19 mouse cellular contexts compared by ENCODE assay signal in genomic region chr8:64582887-64583286, GRCm38 (mm10).
A peak's percentile ranks its signal among the peaks of the same experiment; 100 is the strongest.
DNase-seq lines count a peak whose midpoint lies in the region; ATAC-seq and TF ChIP-seq lines count a peak whose summit lies in the region.
"Had no signal": no experiment of that assay in that cellular context is flagged by ENCODE, and none has a peak within 500 bp of the region (broad histone marks: within the 10 kb centered on the region; RNA-seq: fewer than 3 reads in every experiment).

No protein-coding gene starts in this region.

- H3K27ac ChIP-seq in forebrain, embryonic 14.5 days (ENCODE audit: low read depth, low read length): no peak overlapping the region
- H3K27ac ChIP-seq in forebrain, embryonic 12.5 days: no peak overlapping the region
- H3K27ac ChIP-seq: embryonic facial prominence, embryonic 13.5 days; gastrocnemius, adult 2 months; hindbrain, embryonic 12.5 days had no signal

- H3K9ac ChIP-seq in forebrain, embryonic 14.5 days (ENCODE audit: low read length): no peak overlapping the region
- H3K9ac ChIP-seq in forebrain, embryonic 12.5 days: no peak overlapping the region
- H3K9ac ChIP-seq: embryonic facial prominence, embryonic 13.5 days; heart, embryonic 12.5 days; hindbrain, embryonic 12.5 days had no signal

- no peak overlapping the region for H3K4me2 ChIP-seq in forebrain, embryonic 14.5 days (ENCODE audit: low read length)
- no peak overlapping the region for H3K4me2 ChIP-seq in forebrain, embryonic 12.5 days
- H3K4me2 ChIP-seq: embryonic facial prominence, embryonic 13.5 days; heart, embryonic 12.5 days; hindbrain, embryonic 12.5 days had no signal

- H3K36me3 ChIP-seq in forebrain, embryonic 14.5 days (ENCODE audit: control insufficient read depth, insufficient read depth, low read length): no peaks in the 10 kb centered on the region
- no peaks in the 10 kb centered on the region for H3K36me3 ChIP-seq in forebrain, embryonic 12.5 days (replicated peaks)
- H3K36me3 ChIP-seq: embryonic facial prominence, embryonic 13.5 days; heart, embryonic 12.5 days; hindbrain, embryonic 12.5 days had no signal

- no peak for TF ChIP-seq POLR2A in brain, embryonic 14.5 days (IDR thresholded peaks at IDR 0.05; ENCODE audit: borderline replicate concordance, extremely low read depth, insufficient read depth, insufficient read length, poor library complexity, severe bottlenecking)

- H3K9me3 ChIP-seq in forebrain, embryonic 14.5 days (replicated peaks; ENCODE audit: control insufficient read depth, low read length): no peaks in the 10 kb centered on the region
- H3K9me3 ChIP-seq in forebrain, embryonic 12.5 days: no peaks in the 10 kb centered on the region
- H3K9me3 ChIP-seq: embryonic facial prominence, embryonic 13.5 days; heart, embryonic 12.5 days; hindbrain, embryonic 12.5 days had no signal

- peak; percentile 42; the same call in 1 of the 2 replicates for ATAC-seq in forebrain, embryonic 14.5 days
- ATAC-seq in forebrain, embryonic 12.5 days (ENCODE audit: low FRiP score): no peak
- ATAC-seq: activated CD4-positive, CD25-positive, alpha-beta regulatory T cell, adult 4 months; hindbrain, embryonic 16.5 days had no signal

- no peak for TF ChIP-seq CTCF in brain, embryonic 14.5 days (IDR thresholded peaks at IDR 0.05; ENCODE audit: borderline replicate concordance, extremely low read depth, insufficient read depth, insufficient read length)

- DNase-seq in forebrain, embryonic 14.5 days (ENCODE audit: low spot score): no peak
- DNase-seq in retina, postnatal 1 day: peak; percentile 36
- no peak for DNase-seq in retina, embryonic 14.5 days (ENCODE audit: low spot score)
- peak; percentile 23 for DNase-seq in brain, embryonic 14.5 days (ENCODE audit: low read depth)
- DNase-seq in ovary, postnatal 10 days (ENCODE audit: low spot score): no peak
- DNase-seq: adrenal gland, postnatal 14 days; cerebellum, adult 18-20 months; cerebellum, adult 9-11 months; cerebellum, postnatal 36 days; gastrocnemius, adult 2 months; gastrocnemius, postnatal 25 days; heart, postnatal 4 days; kidney, adult 18-20 months had no signal

- H3K4me1 ChIP-seq in forebrain, embryonic 14.5 days (ENCODE audit: control insufficient read depth, insufficient read depth, low read length): no peaks in the 10 kb centered on the region
- peaks cover 4% of the 10 kb centered on the region; the same call in 1 of the 2 replicates for H3K4me1 ChIP-seq in forebrain, embryonic 12.5 days
- H3K4me1 ChIP-seq: embryonic facial prominence, embryonic 13.5 days had no signal

- H3K4me3 ChIP-seq in forebrain, embryonic 14.5 days (ENCODE audit: low read depth, low read length): no peak overlapping the region
- H3K4me3 ChIP-seq in forebrain, embryonic 12.5 days (replicated peaks): no peak overlapping the region
- H3K4me3 ChIP-seq: embryonic facial prominence, embryonic 13.5 days; gastrocnemius, adult 2 months; heart, embryonic 12.5 days; hindbrain, embryonic 12.5 days had no signal

- 26% methylated on average over 3 of the region's 3 CpGs for WGBS in forebrain, embryonic 14.5 days
- WGBS in forebrain, embryonic 12.5 days: 37% methylated on average over 3 of the region's 3 CpGs

- H3K27me3 ChIP-seq in forebrain, embryonic 14.5 days (replicated peaks; ENCODE audit: control insufficient read depth, insufficient read depth, low read length): no peaks in the 10 kb centered on the region
- no peaks in the 10 kb centered on the region for H3K27me3 ChIP-seq in forebrain, embryonic 12.5 days
- H3K27me3 ChIP-seq: embryonic facial prominence, embryonic 13.5 days; heart, embryonic 12.5 days; hindbrain, embryonic 12.5 days had no signal

Comparison
In these comparisons a context has a peak if more than half of its experiments do, and no peak if none do; other contexts are left out.
1. DNase-seq: peak in retina, postnatal 1 day (single experiment) and brain, embryonic 14.5 days (single experiment); none in forebrain, embryonic 14.5 days (single experiment), retina, embryonic 14.5 days (single experiment) and ovary, postnatal 10 days (single experiment).